Mouse (Mus musculus): ENCODE results near the gene 1700016D06Rik.

DNA sequence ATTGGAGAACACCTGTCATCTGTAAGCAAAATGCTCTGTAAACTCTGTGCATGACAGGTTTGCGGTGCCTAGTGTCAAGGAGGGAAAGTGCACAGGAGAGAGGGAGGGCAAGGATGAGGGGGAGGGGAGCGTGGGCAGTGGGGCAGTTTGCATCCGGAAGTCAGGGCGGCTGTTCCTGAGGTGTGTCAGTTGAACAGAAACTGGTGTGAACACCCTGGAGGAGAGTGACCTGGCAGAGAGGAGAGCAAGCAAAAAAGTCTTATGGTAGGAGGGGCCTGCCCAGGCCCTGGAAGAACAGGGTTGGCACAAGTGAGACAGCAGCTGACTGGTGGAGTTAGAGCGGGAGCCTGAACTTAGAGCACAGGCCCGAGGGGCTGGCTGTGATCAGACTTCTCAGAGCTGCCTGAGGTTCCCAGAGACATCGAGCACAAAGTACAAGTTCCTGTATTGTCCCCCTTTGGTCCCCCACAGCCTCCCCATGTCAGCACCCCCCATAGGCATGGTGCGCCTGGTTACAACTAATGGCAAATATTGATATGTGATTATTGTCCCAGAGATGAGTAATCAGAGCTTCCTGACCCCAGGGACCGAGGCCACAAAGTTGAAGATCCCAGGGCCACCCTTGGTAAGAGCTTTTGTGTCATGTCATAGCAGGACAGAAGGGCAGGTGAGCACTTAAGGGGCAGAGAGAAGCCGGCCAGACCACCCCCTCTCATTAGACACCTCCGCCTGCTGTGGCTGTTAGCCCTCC, 46.2 kb upstream of the 1700016D06Rik start:
- TF ChIP-seq POLR2A (IDR thresholded peaks at IDR 0.05; ENCODE audit: low read depth, low read length) (no peak), CTCF (IDR thresholded peaks at IDR 0.05; ENCODE audit: borderline replicate concordance, insufficient read depth, low read length) (no peak)
